Mouse (Mus musculus): ENCODE measurements around the gene Skil. TPM values are rescaled to one million over a fixed set of nuclear protein-coding genes. Genes with fewer than 3 reads are reported as not detected.

Gene Skil
- polyA plus RNA-seq, 1 experiment: 11.2 TPM

DNA sequence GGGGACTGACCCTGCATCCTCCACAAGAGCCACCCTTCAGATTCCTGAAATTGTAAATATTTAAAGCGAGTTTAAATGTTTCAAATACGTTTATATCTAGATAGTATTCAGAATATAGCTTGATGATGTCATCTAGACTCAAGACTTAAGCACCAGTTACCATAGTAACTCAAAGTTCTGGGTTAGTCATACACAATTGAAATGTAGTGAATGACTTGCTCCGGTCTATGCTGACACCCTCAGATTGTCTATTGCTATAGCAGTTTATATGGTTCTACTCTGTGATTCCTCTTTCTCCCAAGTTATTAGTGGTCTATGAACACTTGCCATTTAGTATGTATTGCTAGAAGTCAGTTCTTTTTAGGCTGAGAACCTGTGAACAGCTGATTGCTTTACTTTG is 14.2 kb downstream of the Skil start:
- Histone ChIP-seq H3K4me2 (ENCODE audit: low read depth) (peak overlapping the region; percentile 24), H3K27me3 (ENCODE audit: control insufficient read depth, insufficient read depth, insufficient read length) (no peaks in the 10 kb centered on the region), H3K4me3 (no peak overlapping the region), H3K79me2 (ENCODE audit: control insufficient read depth, insufficient read depth) (peaks cover 99% of the 10 kb centered on the region), H3K36me3 (ENCODE audit: control insufficient read depth, insufficient read depth) (peaks cover 26% of the 10 kb centered on the region), H3ac (ENCODE audit: control insufficient read depth, insufficient read length) (no peak overlapping the region)
- TF ChIP-seq SRF (IDR thresholded peaks at IDR 0.05; ENCODE audit: control insufficient read depth, insufficient read length, low read depth) (no peak), REST (IDR thresholded peaks at IDR 0.05; ENCODE audit: insufficient read depth, insufficient read length) (no peak), POLR2A (IDR thresholded peaks at IDR 0.05; ENCODE audit: insufficient read length, low read depth) (no peak), MYOD1 (IDR thresholded peaks at IDR 0.05; ENCODE audit: control insufficient read depth in 1 of 3, insufficient read length in 2 of 3, low read depth in 2 of 3) (no peak)

DNA sequence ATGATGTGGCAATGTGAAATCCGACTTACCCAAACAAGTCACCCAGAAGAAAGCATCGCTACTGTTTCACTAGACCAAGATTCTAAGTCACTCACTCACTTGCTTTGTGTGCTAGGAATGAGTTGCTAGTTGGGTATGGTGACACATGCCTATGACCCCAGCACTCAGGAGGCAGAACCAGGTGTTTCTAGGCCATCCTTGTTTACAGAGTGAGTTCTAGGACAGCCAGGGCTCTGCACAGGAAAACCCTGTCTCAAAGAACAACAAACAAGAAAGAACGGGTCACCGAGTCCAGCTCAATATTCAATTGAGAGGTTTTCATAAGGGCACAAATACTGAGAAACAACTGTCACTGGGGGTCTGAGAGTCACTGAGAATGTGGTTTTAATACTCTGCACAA is 28.2 kb downstream of the Skil start:
- no peak overlapping the region for H3K4me2 ChIP-seq (ENCODE audit: low read depth)
- H3ac ChIP-seq (ENCODE audit: control insufficient read depth, insufficient read length): no peak overlapping the region
- TF ChIP-seq MYOD1 (IDR thresholded peaks at IDR 0.05; ENCODE audit: control insufficient read depth in 1 of 3, insufficient read length in 2 of 3, low read depth in 2 of 3) (no peak), MYOG (IDR thresholded peaks at IDR 0.05; ENCODE audit: control insufficient read depth in 1 of 3, insufficient read depth in 1 of 3, insufficient read length in 2 of 3, low read depth in 2 of 3) (no peak), E2F4 (IDR thresholded peaks at IDR 0.05; ENCODE audit: insufficient read depth) (no peak), USF1 (IDR thresholded peaks at IDR 0.05; ENCODE audit: low read depth) (no peak), TCF12 (IDR thresholded peaks at IDR 0.05; ENCODE audit: insufficient read depth, poor library complexity, severe bottlenecking) (no peak), SRF (IDR thresholded peaks at IDR 0.05; ENCODE audit: control insufficient read depth, insufficient read length, low read depth) (no peak), POLR2AphosphoS2 (IDR thresholded peaks at IDR 0.05; ENCODE audit: insufficient read length, low read depth) (no peak), POLR2A (IDR thresholded peaks at IDR 0.05; ENCODE audit: insufficient read length, low read depth) (no peak), CEBPB (IDR thresholded peaks at IDR 0.05; ENCODE audit: insufficient read depth, poor library complexity, severe bottlenecking) (no peak), REST (IDR thresholded peaks at IDR 0.05; ENCODE audit: insufficient read depth, insufficient read length) (no peak), MAX (IDR thresholded peaks at IDR 0.05; ENCODE audit: low read depth) (no peak), TCF3 (IDR thresholded peaks at IDR 0.05; ENCODE audit: insufficient read length, low read depth) (no peak)
- no peaks in the 10 kb centered on the region for H3K27me3 ChIP-seq (ENCODE audit: control insufficient read depth, insufficient read depth, insufficient read length)
- H3K79me2 ChIP-seq (ENCODE audit: control insufficient read depth, insufficient read depth): no peaks in the 10 kb centered on the region
- H3K36me3 ChIP-seq (ENCODE audit: control insufficient read depth, insufficient read depth): peaks cover 43% of the 10 kb centered on the region
- H3K4me3 ChIP-seq: no peak overlapping the region

DNA sequence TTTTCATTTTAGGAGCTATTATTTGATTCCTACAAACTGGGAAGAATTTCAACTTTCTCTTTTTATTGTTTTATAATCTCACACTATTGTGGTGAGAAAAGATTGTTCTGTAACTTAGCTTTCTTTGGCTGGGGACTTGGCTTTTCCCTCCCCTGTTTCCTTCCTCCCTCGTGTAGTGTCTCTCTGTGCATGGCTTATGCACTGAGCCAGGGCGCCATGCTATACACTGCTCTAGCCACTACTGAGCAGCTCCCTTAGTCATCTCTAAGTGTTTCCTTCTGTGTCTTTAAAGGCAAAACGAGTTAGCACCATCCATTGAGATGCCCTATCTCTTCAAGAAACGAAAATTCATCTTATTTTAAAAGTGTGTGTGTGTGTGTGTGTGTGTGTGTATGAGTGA is 31.4 kb downstream of the Skil start:
- no peak overlapping the region for H3K4me2 ChIP-seq (ENCODE audit: low read depth)
- peaks cover 26% of the 10 kb centered on the region for H3K36me3 ChIP-seq (ENCODE audit: control insufficient read depth, insufficient read depth)
- H3ac ChIP-seq (ENCODE audit: control insufficient read depth, insufficient read length): no peak overlapping the region
- no peaks in the 10 kb centered on the region for H3K27me3 ChIP-seq (ENCODE audit: control insufficient read depth, insufficient read depth, insufficient read length)
- no peak overlapping the region for H3K4me3 ChIP-seq
- H3K79me2 ChIP-seq (ENCODE audit: control insufficient read depth, insufficient read depth): no peaks in the 10 kb centered on the region
- TF ChIP-seq USF1 (IDR thresholded peaks at IDR 0.05; ENCODE audit: low read depth) (no peak), E2F4 (IDR thresholded peaks at IDR 0.05; ENCODE audit: insufficient read depth) (no peak), CEBPB (IDR thresholded peaks at IDR 0.05; ENCODE audit: insufficient read depth, poor library complexity, severe bottlenecking) (no peak), MYOG (IDR thresholded peaks at IDR 0.05; ENCODE audit: control insufficient read depth in 1 of 3, insufficient read depth in 1 of 3, insufficient read length in 2 of 3, low read depth in 2 of 3) (no peak), TCF12 (IDR thresholded peaks at IDR 0.05; ENCODE audit: insufficient read depth, poor library complexity, severe bottlenecking) (no peak), POLR2A (IDR thresholded peaks at IDR 0.05; ENCODE audit: insufficient read length, low read depth) (no peak), SRF (IDR thresholded peaks at IDR 0.05; ENCODE audit: control insufficient read depth, insufficient read length, low read depth) (no peak), TCF3 (IDR thresholded peaks at IDR 0.05; ENCODE audit: insufficient read length, low read depth) (no peak)

DNA sequence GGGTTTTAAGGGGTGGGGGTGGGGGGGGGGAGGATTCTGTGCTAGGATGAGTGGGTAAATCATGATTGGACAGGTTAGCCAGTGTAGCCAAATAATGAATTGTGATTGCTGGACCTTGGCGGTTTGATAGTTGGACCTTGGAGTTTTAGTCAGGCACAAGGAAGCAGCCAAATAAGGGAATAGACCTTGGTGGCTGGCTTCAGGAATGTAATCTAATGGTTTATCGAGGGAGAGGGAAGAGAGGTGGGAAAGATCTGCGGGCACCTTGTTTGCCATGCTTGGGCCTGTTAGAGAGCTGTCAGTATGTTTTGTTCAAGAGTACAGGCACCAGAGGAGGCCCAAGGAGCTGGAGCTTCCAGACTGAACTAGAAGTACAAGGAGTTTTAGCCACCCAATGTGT is 32.0 kb downstream of the Skil start:
- H3ac ChIP-seq (ENCODE audit: control insufficient read depth, insufficient read length): no peak overlapping the region
- TF ChIP-seq SRF (IDR thresholded peaks at IDR 0.05; ENCODE audit: control insufficient read depth, insufficient read length, low read depth) (no peak), MYOG (IDR thresholded peaks at IDR 0.05; ENCODE audit: control insufficient read depth in 1 of 3, insufficient read depth in 1 of 3, insufficient read length in 2 of 3, low read depth in 2 of 3) (no peak), CEBPB (IDR thresholded peaks at IDR 0.05; ENCODE audit: insufficient read depth, poor library complexity, severe bottlenecking) (no peak), TCF3 (IDR thresholded peaks at IDR 0.05; ENCODE audit: insufficient read length, low read depth) (no peak), TCF12 (IDR thresholded peaks at IDR 0.05; ENCODE audit: insufficient read depth, poor library complexity, severe bottlenecking) (no peak), MYOD1 (IDR thresholded peaks at IDR 0.05; ENCODE audit: control insufficient read depth in 1 of 3, insufficient read length in 2 of 3, low read depth in 2 of 3) (no peak), E2F4 (IDR thresholded peaks at IDR 0.05; ENCODE audit: insufficient read depth) (no peak), POLR2A (IDR thresholded peaks at IDR 0.05; ENCODE audit: insufficient read length, low read depth) (no peak), POLR2AphosphoS2 (IDR thresholded peaks at IDR 0.05; ENCODE audit: insufficient read length, low read depth) (no peak), USF1 (IDR thresholded peaks at IDR 0.05; ENCODE audit: low read depth) (no peak), REST (IDR thresholded peaks at IDR 0.05; ENCODE audit: insufficient read depth, insufficient read length) (no peak), MAX (IDR thresholded peaks at IDR 0.05; ENCODE audit: low read depth) (no peak)
- H3K36me3 ChIP-seq (ENCODE audit: control insufficient read depth, insufficient read depth): peaks cover 26% of the 10 kb centered on the region
- H3K4me2 ChIP-seq (ENCODE audit: low read depth): no peak overlapping the region
- H3K79me2 ChIP-seq (ENCODE audit: control insufficient read depth, insufficient read depth): no peaks in the 10 kb centered on the region
- no peaks in the 10 kb centered on the region for H3K27me3 ChIP-seq (ENCODE audit: control insufficient read depth, insufficient read depth, insufficient read length)
- H3K4me3 ChIP-seq: no peak overlapping the region

DNA sequence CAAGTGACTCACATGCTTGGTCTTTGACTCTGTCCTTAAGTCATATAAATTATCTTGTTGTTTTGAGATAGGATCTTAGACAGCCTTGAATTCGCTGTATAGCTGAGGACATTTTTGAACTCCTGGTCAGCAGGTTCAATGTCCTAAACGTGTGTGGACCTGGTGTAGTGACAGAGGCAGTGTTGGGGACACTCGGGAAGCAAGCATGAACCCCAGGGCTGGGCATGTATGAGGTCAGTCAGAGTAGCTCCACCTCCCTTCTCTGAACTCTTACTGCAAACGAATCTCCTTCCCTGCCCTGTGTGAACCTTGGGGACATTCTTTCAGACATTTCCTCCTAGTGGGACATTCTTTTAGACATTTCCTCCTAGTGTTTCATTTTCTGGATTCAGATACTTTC is 34.9 kb downstream of the Skil start:
- TF ChIP-seq USF1 (IDR thresholded peaks at IDR 0.05; ENCODE audit: low read depth) (no peak), TCF12 (IDR thresholded peaks at IDR 0.05; ENCODE audit: insufficient read depth, poor library complexity, severe bottlenecking) (no peak), POLR2AphosphoS2 (IDR thresholded peaks at IDR 0.05; ENCODE audit: insufficient read length, low read depth) (no peak), POLR2A (IDR thresholded peaks at IDR 0.05; ENCODE audit: insufficient read length, low read depth) (no peak), MYOG (IDR thresholded peaks at IDR 0.05; ENCODE audit: control insufficient read depth in 1 of 3, insufficient read depth in 1 of 3, insufficient read length in 2 of 3, low read depth in 2 of 3) (no peak), E2F4 (IDR thresholded peaks at IDR 0.05; ENCODE audit: insufficient read depth) (no peak), CEBPB (IDR thresholded peaks at IDR 0.05; ENCODE audit: insufficient read depth, poor library complexity, severe bottlenecking) (no peak), SRF (IDR thresholded peaks at IDR 0.05; ENCODE audit: control insufficient read depth, insufficient read length, low read depth) (no peak), MAX (IDR thresholded peaks at IDR 0.05; ENCODE audit: low read depth) (no peak), TCF3 (IDR thresholded peaks at IDR 0.05; ENCODE audit: insufficient read length, low read depth) (no peak), REST (IDR thresholded peaks at IDR 0.05; ENCODE audit: insufficient read depth, insufficient read length) (no peak), MYOD1 (IDR thresholded peaks at IDR 0.05; ENCODE audit: control insufficient read depth in 1 of 3, insufficient read length in 2 of 3, low read depth in 2 of 3) (no peak)
- Histone ChIP-seq H3K4me2 (ENCODE audit: low read depth) (no peak overlapping the region), H3ac (ENCODE audit: control insufficient read depth, insufficient read length) (no peak overlapping the region), H3K79me2 (ENCODE audit: control insufficient read depth, insufficient read depth) (no peaks in the 10 kb centered on the region), H3K36me3 (ENCODE audit: control insufficient read depth, insufficient read depth) (no peaks in the 10 kb centered on the region), H3K4me3 (no peak overlapping the region), H3K27me3 (ENCODE audit: control insufficient read depth, insufficient read depth, insufficient read length) (no peaks in the 10 kb centered on the region)

All from myocyte (in vitro differentiated cells).